Mouse (Mus musculus) lung, adult 2 months (tissue): ENCODE results near the gene Acoxl.

ENCODE experiments used
- CTCF ChIP-seq: fragments of 200-500 bp; IDR thresholded peaks from 2 replicates; pipeline ENCODE4 v1.5.1; 2011; ENCODE audit warnings: mild to moderate bottlenecking, low read length, control low read depth; ENCODE audit not compliant: insufficient read depth
- POLR2A ChIP-seq: fragments of 200-500 bp; IDR thresholded peaks from 2 replicates; pipeline ENCODE4 v1.6.1; 2011; ENCODE audit warnings: low read depth, mild to moderate bottlenecking, control low read depth, low read length, borderline replicate concordance; ENCODE audit errors: extremely low read depth

GRCm38 (mm10) chr2:128118971-128119370 lies 280.3 kb downstream of the Acoxl start:
- TF ChIP-seq POLR2A, result no peak
- no peak for TF ChIP-seq CTCF
